Mouse (Mus musculus): ENCODE data around the gene Gnai3. TPM values are rescaled to one million over a fixed set of nuclear protein-coding genes. Genes with fewer than 3 reads are reported as not detected.

Gnai3 gene
- polyA plus RNA-seq, 1 experiment from 2014 or later = 196 TPM

DNA sequence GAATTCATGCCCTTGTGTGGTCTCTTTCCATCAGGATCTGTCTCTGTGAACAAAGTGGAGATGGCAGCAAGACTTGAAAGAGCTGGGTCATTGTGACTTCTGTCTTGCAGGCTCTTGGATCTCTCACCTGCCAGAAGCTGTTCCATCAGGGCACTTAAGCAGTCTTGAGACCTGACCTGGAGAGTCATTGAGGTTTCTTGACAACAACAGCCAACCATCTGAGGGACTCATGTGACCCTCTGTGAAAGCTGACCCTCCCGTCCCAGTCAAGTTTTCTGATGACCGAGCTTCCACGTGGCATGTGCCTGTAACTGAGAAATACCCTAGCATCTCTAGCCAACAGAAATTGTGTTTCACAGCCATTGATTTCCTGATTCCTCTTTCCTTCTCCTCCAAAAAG, 38.8 kb upstream of the Gnai3 start:
- H3K9ac ChIP-seq (replicated peaks; ENCODE audit: low read length) = no peak overlapping the region
- no peak overlapping the region for H3K4me3 ChIP-seq (ENCODE audit: low read length)
- no peaks in the 10 kb centered on the region for H3K36me3 ChIP-seq (ENCODE audit: insufficient read depth, low read length)
- no peak overlapping the region for H3K27ac ChIP-seq (ENCODE audit: low read length)
- H3K27me3 ChIP-seq (ENCODE audit: insufficient read depth, low read length) = peaks cover 5% of the 10 kb centered on the region; the same call in 1 of the 2 replicates
- no peak for ATAC-seq (ENCODE audit: low FRiP score, low TSS enrichment)
- 43% methylated on average over 3 of the region's 3 CpGs for WGBS
- peaks cover 11% of the 10 kb centered on the region for H3K4me1 ChIP-seq (ENCODE audit: insufficient read depth, low read length)
- H3K4me2 ChIP-seq (replicated peaks; ENCODE audit: low read depth, low read length) = no peak overlapping the region
- no peaks in the 10 kb centered on the region for H3K9me3 ChIP-seq (ENCODE audit: low read length)

DNA sequence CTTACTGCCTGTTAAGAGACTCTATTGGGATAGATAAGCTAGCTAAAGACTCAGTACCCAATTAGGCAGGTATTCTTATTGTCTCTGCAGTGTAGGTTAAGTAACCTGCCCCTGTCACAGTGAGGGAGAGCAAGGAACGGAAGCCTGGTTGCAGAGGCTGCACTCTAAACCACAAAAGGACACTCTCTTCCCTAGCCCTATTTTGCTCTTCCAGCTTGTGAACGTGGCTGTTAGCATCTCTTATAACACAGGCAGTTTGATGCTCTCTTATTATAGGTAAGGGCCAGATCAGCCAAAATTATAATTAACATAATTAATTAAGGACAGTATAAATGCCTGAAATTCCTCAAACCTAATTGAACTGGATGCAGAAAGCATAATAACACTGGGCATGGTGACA, 34.6 kb upstream of the Gnai3 start:
- Histone ChIP-seq H3K36me3 (ENCODE audit: insufficient read depth, low read length) (no peaks in the 10 kb centered on the region), H3K27ac (ENCODE audit: low read length) (no peak overlapping the region)

DNA sequence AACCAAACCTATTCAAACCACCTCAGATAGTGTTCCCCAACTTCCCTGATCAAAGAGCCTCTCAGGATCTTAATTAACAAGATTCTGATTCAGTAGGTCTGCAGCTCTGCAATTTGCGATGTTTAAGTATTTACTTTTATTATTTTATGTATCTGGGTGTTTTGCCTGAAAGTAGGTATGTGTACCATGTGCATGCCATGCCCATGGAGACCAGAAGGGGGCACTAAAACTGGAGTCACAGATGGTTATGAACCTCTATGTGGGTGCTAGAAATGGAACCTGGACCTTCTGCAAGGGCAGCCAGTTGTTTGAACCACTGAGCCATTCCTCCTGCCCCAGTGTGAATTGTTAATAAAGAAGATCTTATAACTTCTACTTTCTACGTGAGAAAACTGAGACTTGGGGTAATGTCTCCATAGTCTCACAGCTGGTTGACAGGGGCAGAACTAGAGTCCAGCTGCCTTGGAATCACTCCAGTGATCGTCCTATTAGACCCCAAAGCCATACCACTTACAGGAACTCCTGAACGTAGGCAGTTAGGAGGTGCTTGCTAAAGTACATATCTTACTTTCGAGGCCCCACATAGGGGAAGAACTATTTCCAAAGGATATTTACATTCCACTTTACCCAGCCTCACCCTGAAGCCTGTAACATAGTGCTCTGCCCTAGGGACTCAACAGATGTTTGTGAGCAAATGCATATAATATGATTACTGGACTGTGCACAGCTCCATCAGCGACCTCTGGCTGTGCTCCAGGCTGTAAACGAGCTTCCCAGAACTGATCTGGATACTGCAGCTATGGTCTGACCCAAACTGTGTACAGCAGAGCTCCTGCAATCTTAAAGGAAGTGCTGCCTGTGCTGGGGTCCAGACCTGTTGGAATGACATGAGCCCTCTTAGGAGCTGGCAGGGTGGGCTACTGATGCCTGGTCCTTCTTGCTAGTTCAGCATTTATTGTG, 33.1 kb upstream of the Gnai3 start:
- Histone ChIP-seq H3K4me3 (ENCODE audit: low read length) (no peak overlapping the region), H3K9ac (replicated peaks; ENCODE audit: low read length) (no peak overlapping the region), H3K27ac (ENCODE audit: low read length) (no peak overlapping the region), H3K27me3 (ENCODE audit: insufficient read depth, low read length) (no peaks in the 10 kb centered on the region), H3K4me1 (ENCODE audit: insufficient read depth, low read length) (peaks cover 16% of the 10 kb centered on the region), H3K36me3 (ENCODE audit: insufficient read depth, low read length) (no peaks in the 10 kb centered on the region), H3K4me2 (replicated peaks; ENCODE audit: low read depth, low read length) (no peak overlapping the region), H3K9me3 (ENCODE audit: low read length) (no peaks in the 10 kb centered on the region)
- ATAC-seq (ENCODE audit: low FRiP score, low TSS enrichment) = no peak; the same call in 1 of the 2 replicates
- 66% methylated on average over 7 of the region's 7 CpGs for WGBS

More for the DNA sequence above, 34.6 kb upstream of the Gnai3 start:
- ATAC-seq (ENCODE audit: low FRiP score, low TSS enrichment) = no peak
- Histone ChIP-seq H3K4me3 (ENCODE audit: low read length) (no peak overlapping the region), H3K4me1 (ENCODE audit: insufficient read depth, low read length) (peaks cover 5% of the 10 kb centered on the region; the same call in 1 of the 2 replicates), H3K4me2 (replicated peaks; ENCODE audit: low read depth, low read length) (no peak overlapping the region), H3K9me3 (ENCODE audit: low read length) (no peaks in the 10 kb centered on the region), H3K27me3 (ENCODE audit: insufficient read depth, low read length) (no peaks in the 10 kb centered on the region; the same call in 1 of the 2 replicates), H3K9ac (replicated peaks; ENCODE audit: low read length) (no peak overlapping the region)
- 44% methylated on average over 2 of the region's 2 CpGs for WGBS

DNA sequence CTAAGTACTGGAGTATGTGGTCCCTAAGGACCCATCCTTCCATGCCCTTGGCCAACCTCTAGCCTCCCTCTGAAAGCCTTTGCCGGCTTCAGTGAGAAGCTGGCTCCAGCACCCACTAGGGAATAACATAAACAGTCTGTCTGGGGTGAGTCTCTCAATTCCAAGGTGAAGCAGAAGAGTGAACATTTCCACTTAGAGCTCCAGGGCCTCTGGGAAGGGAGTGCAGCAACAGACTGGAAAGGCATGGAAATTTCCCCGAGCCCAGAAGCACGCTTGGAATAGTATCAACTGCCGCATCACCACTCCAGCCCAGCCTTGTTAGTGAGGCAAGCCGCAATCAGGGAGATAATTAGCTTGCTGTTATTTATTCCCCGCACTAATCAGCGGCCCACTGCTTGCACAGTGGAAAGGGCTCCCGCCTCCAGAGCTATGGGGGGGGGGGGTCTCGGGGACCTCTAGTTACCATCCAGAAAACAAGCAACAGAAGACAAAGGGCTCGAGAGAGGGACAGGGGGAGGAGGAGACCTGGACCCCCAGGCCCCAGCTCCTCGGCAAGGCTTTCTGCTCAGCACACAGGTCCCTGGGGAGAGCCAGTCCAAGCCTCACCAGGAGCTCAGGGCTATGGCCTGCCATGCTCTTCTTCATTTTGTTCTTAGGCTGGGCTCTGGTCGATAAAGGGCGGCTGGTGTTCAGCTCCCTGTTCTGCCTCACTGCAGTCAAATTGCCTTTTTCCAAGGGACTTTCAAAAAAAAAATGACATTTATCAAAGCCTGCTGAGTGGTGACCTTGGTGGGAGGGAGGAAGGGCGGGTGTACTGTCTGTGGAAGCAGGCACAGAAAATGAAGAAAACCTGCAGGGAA, 29.0 kb upstream of the Gnai3 start:
- Histone ChIP-seq H3K9me3 (ENCODE audit: low read length) (no peaks in the 10 kb centered on the region), H3K4me3 (ENCODE audit: low read length) (no peak overlapping the region), H3K27me3 (ENCODE audit: insufficient read depth, low read length) (no peaks in the 10 kb centered on the region), H3K9ac (replicated peaks; ENCODE audit: low read length) (no peak overlapping the region), H3K4me1 (ENCODE audit: insufficient read depth, low read length) (peaks cover 16% of the 10 kb centered on the region), H3K27ac (ENCODE audit: low read length) (no peak overlapping the region), H3K36me3 (ENCODE audit: insufficient read depth, low read length) (no peaks in the 10 kb centered on the region), H3K4me2 (replicated peaks; ENCODE audit: low read depth, low read length) (peak overlapping the region; percentile 12)
- 17% methylated on average over 14 of the region's 14 CpGs for WGBS
- peak; percentile 63; the same call in 1 of the 2 replicates for ATAC-seq (ENCODE audit: low FRiP score, low TSS enrichment)

DNA sequence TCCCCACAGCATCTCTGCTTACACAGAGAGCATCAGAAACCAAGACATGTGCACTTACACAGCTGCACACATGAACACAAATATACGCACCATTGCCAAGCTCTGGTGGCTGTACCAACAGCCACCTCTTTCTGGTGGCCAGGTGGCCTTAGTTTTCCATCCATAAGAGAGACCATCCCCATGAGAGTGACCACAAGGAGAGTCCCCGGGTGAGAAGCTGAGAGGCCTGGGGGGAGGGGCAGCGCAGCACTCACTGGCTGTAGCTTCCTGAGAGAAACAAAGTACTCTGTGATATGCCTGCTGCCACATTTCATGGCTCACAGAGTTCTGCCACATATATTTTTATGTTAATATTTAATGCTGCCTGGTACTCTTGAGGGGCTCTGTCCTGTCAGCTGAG, 23.3 kb upstream of the Gnai3 start:
- H3K4me3 ChIP-seq (ENCODE audit: low read length) = no peak overlapping the region
- peaks cover 39% of the 10 kb centered on the region for H3K4me1 ChIP-seq (ENCODE audit: insufficient read depth, low read length)
- no peak for ATAC-seq (ENCODE audit: low FRiP score, low TSS enrichment)
- H3K27me3 ChIP-seq (ENCODE audit: insufficient read depth, low read length) = peaks cover 8% of the 10 kb centered on the region; the same call in 1 of the 2 replicates
- H3K4me2 ChIP-seq (replicated peaks; ENCODE audit: low read depth, low read length) = no peak overlapping the region
- H3K27ac ChIP-seq (ENCODE audit: low read length) = no peak overlapping the region
- H3K9ac ChIP-seq (replicated peaks; ENCODE audit: low read length) = no peak overlapping the region
- no peaks in the 10 kb centered on the region for H3K36me3 ChIP-seq (ENCODE audit: insufficient read depth, low read length)
- no peaks in the 10 kb centered on the region for H3K9me3 ChIP-seq (ENCODE audit: low read length)
- WGBS = 41% methylated on average over 3 of the region's 3 CpGs

DNA sequence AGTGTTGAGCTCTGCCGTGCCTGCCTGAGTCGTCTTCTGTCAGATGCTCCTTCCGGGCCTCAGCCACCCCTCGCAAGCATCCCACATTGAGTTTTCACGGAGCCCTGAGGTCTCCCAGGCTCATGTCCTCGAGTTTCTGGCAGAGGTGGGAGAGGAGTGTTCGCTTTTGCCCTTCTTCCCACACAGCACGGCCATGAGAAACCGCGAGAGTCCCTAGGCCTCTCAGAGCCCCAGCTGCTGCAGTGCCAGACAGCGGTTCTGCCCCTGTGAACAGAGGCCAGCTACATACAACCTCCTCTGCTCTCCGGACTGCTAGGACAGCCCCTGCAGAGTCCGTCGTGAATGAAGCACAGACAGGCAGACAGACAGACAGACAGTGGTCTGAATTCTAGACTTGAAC, 21.6 kb upstream of the Gnai3 start:
- peak overlapping the region; percentile 44; the same call in 1 of the 2 replicates for H3K9ac ChIP-seq (replicated peaks; ENCODE audit: low read length)
- no peak overlapping the region for H3K4me3 ChIP-seq (ENCODE audit: low read length)
- peak overlapping the region; percentile 81 for H3K27ac ChIP-seq (ENCODE audit: low read length)
- H3K36me3 ChIP-seq (ENCODE audit: insufficient read depth, low read length) = no peaks in the 10 kb centered on the region
- ATAC-seq (ENCODE audit: low FRiP score, low TSS enrichment) = no peak
- 24% methylated on average over 14 of the region's 14 CpGs for WGBS
- H3K27me3 ChIP-seq (ENCODE audit: insufficient read depth, low read length) = peaks cover 8% of the 10 kb centered on the region; the same call in 1 of the 2 replicates
- H3K9me3 ChIP-seq (ENCODE audit: low read length) = no peaks in the 10 kb centered on the region
- H3K4me1 ChIP-seq (ENCODE audit: insufficient read depth, low read length) = peaks cover 39% of the 10 kb centered on the region
- no peak overlapping the region for H3K4me2 ChIP-seq (replicated peaks; ENCODE audit: low read depth, low read length)

DNA sequence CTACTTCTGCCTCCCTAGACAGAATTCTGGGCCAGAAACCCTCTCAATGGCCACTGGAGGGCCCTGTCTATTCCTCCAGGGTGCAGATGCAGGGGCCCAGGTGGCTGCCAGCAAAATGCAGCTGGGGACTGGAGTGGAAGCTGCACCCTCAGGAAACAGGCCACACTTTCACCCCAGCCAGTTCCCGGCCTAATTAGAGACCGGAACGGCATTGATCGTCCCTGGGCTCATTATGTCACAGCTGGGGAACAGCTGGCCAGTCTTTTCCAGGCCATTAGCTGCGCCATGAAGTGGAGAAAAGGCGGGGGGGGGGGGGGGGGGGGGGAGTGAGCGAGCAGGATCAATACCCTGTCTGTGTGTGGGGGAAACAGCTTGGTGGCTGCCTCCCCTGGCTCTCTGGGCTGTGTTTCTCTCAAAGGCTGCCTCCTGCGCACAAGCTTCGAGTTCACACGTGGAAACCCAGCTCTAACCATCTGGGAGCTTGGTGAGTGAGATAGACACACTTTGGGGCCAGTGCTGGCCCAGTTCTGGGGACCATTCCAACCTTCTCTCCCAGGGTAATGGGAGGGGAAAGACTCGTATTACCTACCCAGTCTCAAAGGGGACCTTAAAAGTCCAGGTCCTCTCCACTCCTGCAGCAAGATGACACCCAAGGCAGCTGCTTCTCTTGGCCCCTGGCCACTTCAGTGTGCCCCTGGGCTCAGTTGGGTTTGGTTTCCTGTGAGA, 20.7 kb upstream of the Gnai3 start:
- peak; percentile 71 for ATAC-seq (ENCODE audit: low FRiP score, low TSS enrichment)
- no peaks in the 10 kb centered on the region for H3K9me3 ChIP-seq (ENCODE audit: low read length)
- H3K36me3 ChIP-seq (ENCODE audit: insufficient read depth, low read length) = no peaks in the 10 kb centered on the region
- WGBS = 4% methylated on average over 9 of the region's 11 CpGs
- peaks cover 39% of the 10 kb centered on the region for H3K4me1 ChIP-seq (ENCODE audit: insufficient read depth, low read length)
- peak overlapping the region; percentile 81 for H3K27ac ChIP-seq (ENCODE audit: low read length)
- H3K4me3 ChIP-seq (ENCODE audit: low read length) = no peak overlapping the region
- H3K4me2 ChIP-seq (replicated peaks; ENCODE audit: low read depth, low read length) = 0 out of 2 replicates have a peak overlapping the region, but pooled peaks have one; percentile 5
- peaks cover 8% of the 10 kb centered on the region; the same call in 1 of the 2 replicates for H3K27me3 ChIP-seq (ENCODE audit: insufficient read depth, low read length)
- H3K9ac ChIP-seq (replicated peaks; ENCODE audit: low read length) = no peak overlapping the region

DNA sequence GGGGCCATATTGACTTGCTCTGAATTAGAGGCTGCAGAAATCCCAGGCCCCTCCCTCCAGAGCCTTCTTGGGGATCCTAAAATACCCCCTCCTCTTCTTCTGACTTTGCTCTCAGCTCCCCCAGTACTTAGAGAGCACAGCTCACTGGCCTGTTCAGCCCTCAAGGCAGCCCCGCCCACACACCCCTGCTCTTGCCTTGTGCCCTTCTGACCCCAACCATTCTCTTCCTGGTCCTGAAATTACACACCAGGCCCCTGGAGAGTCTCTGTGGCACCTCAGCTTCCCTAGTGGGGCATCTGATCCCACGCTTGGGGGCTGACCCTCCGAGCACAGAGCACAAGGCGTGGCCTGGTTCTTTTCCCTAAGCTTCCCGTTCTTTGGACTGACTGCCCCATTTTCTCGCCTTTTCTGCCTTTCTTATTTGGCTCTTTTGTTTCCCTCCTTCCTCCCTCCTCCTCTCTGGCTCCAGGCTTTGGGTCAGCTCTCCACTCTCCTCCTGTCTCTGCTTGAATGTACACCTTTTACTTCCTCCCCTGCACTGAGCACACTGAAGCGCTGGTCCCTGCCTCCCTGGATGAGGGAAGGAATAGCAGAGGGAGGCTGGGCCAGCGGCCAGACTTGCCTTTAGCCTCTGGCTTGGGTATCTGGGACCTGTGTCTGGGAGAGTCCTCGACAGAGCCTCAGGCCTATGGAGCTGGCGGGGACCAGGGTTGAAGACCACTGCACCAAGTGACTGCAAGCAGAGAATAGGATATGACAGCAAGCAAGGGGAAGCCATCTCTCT, 19.8 kb upstream of the Gnai3 start:
- H3K9me3 ChIP-seq (ENCODE audit: low read length) = no peaks in the 10 kb centered on the region
- peak; percentile 55 for ATAC-seq (ENCODE audit: low FRiP score, low TSS enrichment)
- no peak overlapping the region for H3K4me3 ChIP-seq (ENCODE audit: low read length)
- peak overlapping the region; percentile 42; the same call in 1 of the 2 replicates for H3K9ac ChIP-seq (replicated peaks; ENCODE audit: low read length)
- peaks cover 39% of the 10 kb centered on the region for H3K4me1 ChIP-seq (ENCODE audit: insufficient read depth, low read length)
- peaks cover 8% of the 10 kb centered on the region; the same call in 1 of the 2 replicates for H3K27me3 ChIP-seq (ENCODE audit: insufficient read depth, low read length)
- H3K4me2 ChIP-seq (replicated peaks; ENCODE audit: low read depth, low read length) = 0 out of 2 replicates have a peak overlapping the region, but pooled peaks have one; percentile 49
- H3K27ac ChIP-seq (ENCODE audit: low read length) = peak overlapping the region; percentile 81
- H3K36me3 ChIP-seq (ENCODE audit: insufficient read depth, low read length) = no peaks in the 10 kb centered on the region
- 24% methylated on average over 10 of the region's 10 CpGs for WGBS
